Mouse (Mus musculus): ENCODE data around the gene Tmbim6.

GRCm38 (mm10) chr15:99431063-99431462 is 38.4 kb downstream of the Tmbim6 start:
- TF ChIP-seq CTCF (IDR thresholded peaks at IDR 0.05; ENCODE audit: borderline replicate concordance, insufficient read depth, low read depth, low read length): no peak
- no peak for TF ChIP-seq POLR2A (IDR thresholded peaks at IDR 0.05; ENCODE audit: borderline replicate concordance, insufficient read depth, low read length)

All from cerebellum, adult 2 months (tissue).